Mouse (Mus musculus): ENCODE measurements around the gene Prkca.

DNA sequence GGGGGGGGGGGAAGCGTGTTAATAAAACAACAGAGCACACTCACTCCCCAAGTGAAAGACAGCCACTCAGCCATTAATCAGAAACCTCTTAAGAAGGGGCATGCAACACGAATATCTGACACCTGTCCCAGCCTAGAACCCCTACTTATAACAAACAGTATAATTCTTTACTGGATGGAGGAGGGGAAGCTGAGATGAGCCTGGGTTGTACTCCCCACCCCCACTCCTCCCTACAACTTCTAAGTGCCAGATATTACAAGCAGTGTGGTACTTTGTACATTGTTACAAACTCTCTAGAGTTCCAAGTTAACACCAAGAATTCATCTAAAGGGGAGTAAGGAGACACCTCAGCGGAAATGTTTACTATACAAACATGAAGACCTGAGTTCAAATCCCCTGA lies 9.1 kb downstream of the Prkca start:
- TF ChIP-seq CTCF (IDR thresholded peaks at IDR 0.05; ENCODE audit: control insufficient read depth, insufficient read depth, insufficient read length) (no peak), MAX (IDR thresholded peaks at IDR 0.05) (no peak), MYOG (IDR thresholded peaks at IDR 0.05; ENCODE audit: control insufficient read depth, extremely low read depth, insufficient read length) (no peak), MYOD1 (IDR thresholded peaks at IDR 0.05; ENCODE audit: control insufficient read depth, insufficient read length, low read depth) (no peak), USF1 (IDR thresholded peaks at IDR 0.05; ENCODE audit: low read depth) (no peak), FOSL1 (IDR thresholded peaks at IDR 0.05; ENCODE audit: insufficient read depth, low read length, poor library complexity, severe bottlenecking) (no peak)
